Mouse (Mus musculus) liver, embryonic 13.5 days (tissue): Measurements from ENCODE around the gene Slc23a4. TPM values are rescaled to one million over a fixed set of nuclear protein-coding genes. Genes with fewer than 3 reads are reported as not detected.
A peak's percentile ranks its signal among the peaks of the same experiment; 100 is the strongest.

ENCODE experiments used
- ATAC-seq: fragments of 200-750 bp; cut with Nextera tagmentation; 2 replicates; pipeline ENCODE4 v1.8.0; 2017; ENCODE audit warnings: low read depth, mild to moderate bottlenecking, moderate number of reproducible peaks, moderate library complexity
- DNase-seq: peaks from one replicate; pipeline ENCODE4 v3.0.0; 2022
- H3K27ac ChIP-seq: fragments of 300-500 bp; sonication (generic); 2 replicates; pipeline ENCODE4 v1.5.1; 2015; ENCODE audit warnings: moderate library complexity, mild to moderate bottlenecking, inconsistent platforms
- H3K27me3 ChIP-seq: fragments of 300-500 bp; sonication (generic); 2 replicates; pipeline ENCODE4 v1.6.1; 2015; ENCODE audit warnings: mild to moderate bottlenecking, inconsistent platforms
- H3K36me3 ChIP-seq: fragments of 300-500 bp; sonication (generic); 2 replicates; pipeline ENCODE4 v1.6.1; 2015; ENCODE audit warnings: mild to moderate bottlenecking, inconsistent platforms
- H3K4me1 ChIP-seq: fragments of 300-500 bp; sonication (generic); replicated peaks from 2 replicates; pipeline ENCODE4 v1.6.1; 2015; ENCODE audit warnings: inconsistent platforms
- H3K4me2 ChIP-seq: fragments of 300-500 bp; sonication (generic); 2 replicates; pipeline ENCODE4 v1.6.1; 2015; ENCODE audit warnings: inconsistent platforms, mild to moderate bottlenecking, moderate library complexity
- H3K4me3 ChIP-seq: fragments of 300-500 bp; sonication (generic); replicated peaks from 2 replicates; pipeline ENCODE4 v1.5.1; 2015; ENCODE audit warnings: mild to moderate bottlenecking, inconsistent platforms
- H3K9ac ChIP-seq: fragments of 300-500 bp; sonication (generic); 2 replicates; pipeline ENCODE4 v1.6.1; 2015; ENCODE audit warnings: mild to moderate bottlenecking, inconsistent platforms
- H3K9me3 ChIP-seq: fragments of 300-500 bp; sonication (generic); replicated peaks from 2 replicates; pipeline ENCODE4 v1.6.1; 2016; ENCODE audit warnings: inconsistent platforms
- WGBS: fragments of 180-500 bp; shearing (Covaris S2); methylation state at CpG from one replicate; pipeline ENCODE4 v1.1.7; 2015; ENCODE audit not compliant: insufficient replicate concordance; 5-methylcytosine and 5-hydroxymethylcytosine counted together
- polyA plus RNA-seq: library from polyadenylated mRNA; unstranded; fragments of >200 nt; fragmentation: Nextera tagmentation; extraction: Ambion mirVana; gene quantifications from 2 replicates; pipeline ENCODE4 v1.2.1, GENCODE M21; 2015

Gene Slc23a4
- polyA plus RNA-seq, 1 experiment from 2014 or later: 0.17 TPM

GRCm38 (mm10) chr6:34996496-34996895, 8.3 kb upstream of the Slc23a4 start:
- H3K4me3 ChIP-seq: no peak overlapping the region
- no peak overlapping the region for H3K4me2 ChIP-seq
- no peaks in the 10 kb centered on the region for H3K36me3 ChIP-seq
- 0 out of 2 replicates have a peak, but pooled peaks cover 7% of the 10 kb centered on the region for H3K27me3 ChIP-seq
- WGBS: 63% methylated on average over 4 of the region's 4 CpGs
- H3K27ac ChIP-seq: no peak overlapping the region
- no peaks in the 10 kb centered on the region for H3K9me3 ChIP-seq
- no peak for DNase-seq
- no peak overlapping the region for H3K9ac ChIP-seq
- H3K4me1 ChIP-seq: peaks cover 9% of the 10 kb centered on the region
- no peak for ATAC-seq

- 0 out of 2 replicates have a peak, but pooled peaks cover 7% of the 10 kb centered on the region for H3K27me3 ChIP-seq
- ATAC-seq (peak; percentile 73), DNase-seq (peak; percentile 59)
- H3K4me3 ChIP-seq: peak overlapping the region; percentile 41
- no peak overlapping the region for H3K27ac ChIP-seq
- WGBS: 5% methylated on average over 13 of the region's 13 CpGs
- H3K4me1 ChIP-seq: peaks cover 9% of the 10 kb centered on the region
- no peak overlapping the region for H3K9ac ChIP-seq
- no peaks in the 10 kb centered on the region for H3K9me3 ChIP-seq
- peak overlapping the region; percentile 65 for H3K4me2 ChIP-seq
- no peaks in the 10 kb centered on the region for H3K36me3 ChIP-seq
Observed at GRCm38 (mm10) chr6:34995265-34995681, 7.1 kb upstream of the Slc23a4 start.

DNA sequence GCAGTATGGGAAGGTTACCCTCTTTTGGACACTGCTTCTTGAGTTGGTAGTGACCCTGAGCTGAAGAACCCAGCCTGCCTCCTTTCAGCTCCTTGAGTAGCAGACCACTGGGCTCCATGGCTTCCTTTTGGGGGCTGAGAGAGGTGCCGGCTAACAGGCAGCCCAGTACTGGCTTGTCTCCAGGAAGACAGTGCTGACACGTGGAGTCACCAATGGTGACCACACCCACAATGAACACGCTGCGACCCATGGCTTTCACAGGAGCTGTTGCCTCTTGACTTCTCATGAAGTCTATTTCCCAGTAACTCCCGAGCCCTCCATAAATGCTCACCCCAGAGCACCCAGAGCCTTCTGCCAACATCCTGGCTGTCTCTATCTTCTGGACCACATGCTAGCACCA, 6.5 kb upstream of the Slc23a4 start:
- DNase-seq (no peak), ATAC-seq (peak; percentile 45)
- Histone ChIP-seq H3K36me3 (no peaks in the 10 kb centered on the region), H3K4me2 (peak overlapping the region; percentile 65), H3K27me3 (0 out of 2 replicates have a peak, but pooled peaks cover 7% of the 10 kb centered on the region), H3K4me3 (peak overlapping the region; percentile 41), H3K9me3 (no peaks in the 10 kb centered on the region), H3K27ac (no peak overlapping the region), H3K4me1 (peaks cover 9% of the 10 kb centered on the region), H3K9ac (no peak overlapping the region)
- 25% methylated on average over 5 of the region's 5 CpGs for WGBS

- WGBS: 74% methylated on average over 6 of the region's 6 CpGs
- DNase-seq (no peak), ATAC-seq (no peak)
- Histone ChIP-seq H3K9me3 (no peaks in the 10 kb centered on the region), H3K27me3 (0 out of 2 replicates have a peak, but pooled peaks cover 7% of the 10 kb centered on the region), H3K36me3 (no peaks in the 10 kb centered on the region), H3K27ac (no peak overlapping the region), H3K4me2 (no peak overlapping the region), H3K4me1 (peaks cover 16% of the 10 kb centered on the region), H3K4me3 (no peak overlapping the region), H3K9ac (no peak overlapping the region)
Observed at GRCm38 (mm10) chr6:34989263-34989662, 1.1 kb upstream of the Slc23a4 start.

- no peaks in the 10 kb centered on the region for H3K9me3 ChIP-seq
- no peak overlapping the region for H3K27ac ChIP-seq
- DNase-seq: no peak
- no peak overlapping the region for H3K4me2 ChIP-seq
- H3K36me3 ChIP-seq: no peaks in the 10 kb centered on the region
- H3K4me3 ChIP-seq: no peak overlapping the region
- WGBS: 59% methylated on average over 12 of the region's 12 CpGs
- H3K27me3 ChIP-seq: 0 out of 2 replicates have a peak, but pooled peaks cover 7% of the 10 kb centered on the region
- peaks cover 16% of the 10 kb centered on the region for H3K4me1 ChIP-seq
- ATAC-seq: no peak
- H3K9ac ChIP-seq: no peak overlapping the region
Observed at GRCm38 (mm10) chr6:34987085-34987645, 1.0 kb downstream of the Slc23a4 start.

GRCm38 (mm10) chr6:34980661-34981060, 7.5 kb downstream of the Slc23a4 start:
- WGBS: 50% methylated on average over 9 of the region's 9 CpGs
- DNase-seq (no peak), ATAC-seq (no peak)
- no peak overlapping the region for H3K27ac ChIP-seq
- no peaks in the 10 kb centered on the region for H3K9me3 ChIP-seq
- H3K4me1 ChIP-seq: no peaks in the 10 kb centered on the region
- H3K27me3 ChIP-seq: no peaks in the 10 kb centered on the region
- H3K36me3 ChIP-seq: no peaks in the 10 kb centered on the region
- H3K4me3 ChIP-seq: no peak overlapping the region
- no peak overlapping the region for H3K9ac ChIP-seq
- H3K4me2 ChIP-seq: no peak overlapping the region

GRCm38 (mm10) chr6:34979291-34979690, 8.9 kb downstream of the Slc23a4 start:
- Histone ChIP-seq H3K36me3 (no peaks in the 10 kb centered on the region), H3K4me3 (no peak overlapping the region), H3K4me1 (no peaks in the 10 kb centered on the region), H3K27me3 (no peaks in the 10 kb centered on the region), H3K27ac (no peak overlapping the region), H3K4me2 (no peak overlapping the region), H3K9ac (no peak overlapping the region), H3K9me3 (no peaks in the 10 kb centered on the region)
- DNase-seq: no peak
- no peak for ATAC-seq
- 67% methylated on average over 3 of the region's 3 CpGs for WGBS

DNA sequence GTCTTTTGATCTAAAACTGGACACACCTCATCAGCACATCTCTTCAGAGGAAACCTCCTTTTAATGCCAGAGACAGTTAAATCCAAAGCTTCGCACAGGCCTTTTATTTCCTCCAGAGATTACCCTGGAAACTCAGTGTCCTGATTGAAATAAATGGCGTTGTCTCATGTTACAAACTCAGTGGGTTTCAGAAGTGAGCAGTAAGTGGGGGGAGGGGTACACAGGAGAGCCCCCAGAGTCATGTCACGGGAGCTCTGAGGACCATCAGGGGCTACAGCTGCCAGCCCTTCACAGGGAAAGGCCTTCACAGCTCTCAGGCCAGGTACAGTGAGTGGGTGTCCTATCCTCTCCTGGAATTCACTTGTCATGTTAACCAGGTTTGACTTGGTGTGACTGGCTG, 17.0 kb downstream of the Slc23a4 start:
- no peaks in the 10 kb centered on the region for H3K27me3 ChIP-seq
- no peak overlapping the region for H3K27ac ChIP-seq
- DNase-seq: no peak
- no peak overlapping the region for H3K9ac ChIP-seq
- ATAC-seq: no peak
- H3K9me3 ChIP-seq: no peaks in the 10 kb centered on the region
- no peaks in the 10 kb centered on the region for H3K36me3 ChIP-seq
- H3K4me3 ChIP-seq: no peak overlapping the region
- H3K4me1 ChIP-seq: no peaks in the 10 kb centered on the region
- 47% methylated on average over 3 of the region's 3 CpGs for WGBS
- H3K4me2 ChIP-seq: no peak overlapping the region

GRCm38 (mm10) chr6:34965819-34966539, 22.2 kb downstream of the Slc23a4 start:
- Histone ChIP-seq H3K9ac (no peak overlapping the region), H3K27ac (no peak overlapping the region), H3K4me3 (no peak overlapping the region), H3K4me1 (no peaks in the 10 kb centered on the region), H3K4me2 (no peak overlapping the region), H3K27me3 (no peaks in the 10 kb centered on the region), H3K36me3 (no peaks in the 10 kb centered on the region), H3K9me3 (no peaks in the 10 kb centered on the region)
- ATAC-seq: no peak
- DNase-seq: no peak
- 68% methylated on average over 6 of the region's 6 CpGs for WGBS

GRCm38 (mm10) chr6:34964550-34964949, 23.7 kb downstream of the Slc23a4 start:
- Histone ChIP-seq H3K9me3 (no peaks in the 10 kb centered on the region), H3K4me2 (no peak overlapping the region), H3K4me3 (no peak overlapping the region), H3K36me3 (no peaks in the 10 kb centered on the region), H3K27ac (no peak overlapping the region), H3K4me1 (no peaks in the 10 kb centered on the region), H3K27me3 (no peaks in the 10 kb centered on the region), H3K9ac (no peak overlapping the region)
- no peak for DNase-seq
- 42% methylated on average over 2 of the region's 2 CpGs for WGBS
- ATAC-seq: no peak

DNA sequence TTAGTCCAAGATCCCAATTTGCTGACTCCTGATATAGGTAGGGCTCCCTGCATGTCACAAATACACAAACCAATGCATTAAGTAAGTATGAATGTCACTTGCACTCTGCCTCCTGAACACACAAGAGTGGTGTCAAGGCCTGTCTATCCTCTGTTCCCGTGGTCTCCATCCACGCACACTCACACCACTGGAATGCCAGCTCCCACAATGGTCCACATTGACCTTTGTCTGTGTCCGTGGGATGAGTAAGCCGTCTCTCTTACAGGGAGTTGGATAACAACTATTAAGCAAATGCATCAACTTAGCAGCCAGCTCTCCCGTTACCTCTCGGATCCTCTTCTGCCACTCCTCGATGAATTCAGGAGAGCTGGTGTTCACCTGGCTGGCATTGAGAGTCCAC, 29.1 kb downstream of the Slc23a4 start:
- WGBS: 79% methylated on average over 7 of the region's 7 CpGs

DNA sequence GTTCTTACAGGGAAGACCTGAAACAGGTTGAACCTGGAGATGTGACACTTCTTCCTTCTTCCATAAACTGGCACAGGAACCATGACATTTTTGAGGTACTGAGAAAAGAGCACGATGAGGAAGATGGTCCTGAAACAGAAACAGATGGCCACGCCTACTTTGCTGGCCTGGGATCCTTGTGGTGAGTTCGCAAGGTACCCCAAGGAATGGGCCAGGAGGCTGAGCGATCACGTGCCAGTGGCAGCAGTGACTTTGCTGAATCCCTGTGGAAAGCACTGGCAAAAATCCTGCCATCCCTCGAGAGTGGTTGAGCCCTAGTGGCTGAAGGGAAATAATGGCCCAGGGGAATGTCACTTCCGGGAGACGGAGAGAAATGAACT, 32.4 kb downstream of the Slc23a4 start:
- ATAC-seq: no peak
- Histone ChIP-seq H3K27ac (no peak overlapping the region), H3K36me3 (no peaks in the 10 kb centered on the region), H3K27me3 (no peaks in the 10 kb centered on the region), H3K4me2 (peak overlapping the region; percentile 58), H3K9ac (no peak overlapping the region), H3K9me3 (no peaks in the 10 kb centered on the region), H3K4me3 (0 out of 2 replicates have a peak overlapping the region, but pooled peaks have one; percentile 11), H3K4me1 (peaks cover 11% of the 10 kb centered on the region)
- whole genome bisulfite sequencing: 34% methylated on average over 8 of the region's 8 CpGs
- no peak for DNase-seq

More for the DNA sequence above, 29.1 kb downstream of the Slc23a4 start:
- DNase-seq (no peak), ATAC-seq (no peak)
- Histone ChIP-seq H3K36me3 (no peaks in the 10 kb centered on the region), H3K27me3 (no peaks in the 10 kb centered on the region), H3K27ac (no peak overlapping the region), H3K9ac (no peak overlapping the region), H3K4me2 (no peak overlapping the region), H3K4me1 (peaks cover 11% of the 10 kb centered on the region), H3K9me3 (no peaks in the 10 kb centered on the region), H3K4me3 (no peak overlapping the region)
